Mouse (Mus musculus) ES-E14 (cell line): ENCODE measurements around the gene Tmem151a.

Experiments used
- CHD2 ChIP-seq: IDR thresholded peaks from 2 replicates; pipeline ENCODE4 v1.6.1; 2014; ENCODE audit warnings: mild to moderate bottlenecking, low read depth, low read length, inconsistent platforms
- HCFC1 ChIP-seq: IDR thresholded peaks from 2 replicates; pipeline ENCODE4 v1.6.1; 2012; ENCODE audit warnings: low read length, inconsistent platforms, borderline replicate concordance; ENCODE audit not compliant: insufficient read depth
- ZC3H11A ChIP-seq: IDR thresholded peaks from 2 replicates; pipeline ENCODE4 v1.6.1; 2012; ENCODE audit warnings: low read depth, mild to moderate bottlenecking, inconsistent platforms, low read length, borderline replicate concordance
- ZNF384 ChIP-seq: IDR thresholded peaks from 2 replicates; pipeline ENCODE4 v1.6.1; 2012; ENCODE audit warnings: low read depth, low read length, inconsistent platforms

GRCm38 (mm10) chr19:5062446-5062845, 22.9 kb downstream of the Tmem151a start:
- TF ChIP-seq ZC3H11A = no peak
- TF ChIP-seq HCFC1 = no peak
- no peak for TF ChIP-seq CHD2
- no peak for TF ChIP-seq ZNF384
